ENCODE assay signal across 8 mouse cellular contexts in genomic region chr8:90876722-90877429, GRCm38 (mm10). TPM values are rescaled to one million over a fixed set of nuclear protein-coding genes. Genes with fewer than 3 reads are reported as not detected.
DNase-seq lines count a peak whose midpoint lies in the region; ATAC-seq and TF ChIP-seq lines count a peak whose summit lies in the region.

No protein-coding gene starts in this region.

- no peak for DNase-seq in ES-E14 (ENCODE audit: low read depth, low spot score)
- DNase-seq in cerebellum, adult 8-10 months: peak; percentile 73
- peak; percentile 70 to 77 for DNase-seq in frontal cortex, postnatal 10 days (ENCODE audit: low spot score in 2 of 2)
- peak; percentile 69 for DNase-seq in hindbrain, embryonic 11.5 days (ENCODE audit: low spot score)
- peak; percentile 86 for DNase-seq in layer of hippocampus, adult 9-11 months
- peak; percentile 93 for DNase-seq in lung, postnatal 0 days (ENCODE audit: low spot score)
- DNase-seq in ovary, postnatal 36 days (ENCODE audit: low spot score): peak; percentile 83
- DNase-seq in thymus, postnatal 10 days (ENCODE audit: low spot score in 2 of 2): peak; percentile 48 to 58

- ATAC-seq in hindbrain, embryonic 11.5 days (ENCODE audit: low FRiP score): peak; percentile 59
- ATAC-seq in lung, postnatal 0 days: peak; percentile 91

- H3K4me3 ChIP-seq in ES-E14 (ENCODE audit: insufficient read depth in 1 of 2, low read depth in 1 of 2, low read length in 2 of 2, poor library complexity in 1 of 2, severe bottlenecking in 1 of 2): peak overlapping the region; percentile 63 to 67
- H3K4me3 ChIP-seq in hindbrain, embryonic 11.5 days (ENCODE audit: low read depth, low read length): peak overlapping the region; percentile 30
- H3K4me3 ChIP-seq in lung, postnatal 0 days (ENCODE audit: low read depth, low read length): peak overlapping the region; percentile 47

- peak overlapping the region; percentile 13 for H3K27ac ChIP-seq in ES-E14 (ENCODE audit: insufficient read depth, low read depth, low read length, poor library complexity, severe bottlenecking)
- peak overlapping the region; percentile 79 for H3K27ac ChIP-seq in hindbrain, embryonic 11.5 days (ENCODE audit: low read depth, low read length)
- H3K27ac ChIP-seq in lung, postnatal 0 days (ENCODE audit: low read length): peak overlapping the region; percentile 85

- peak; percentile 50; the same call in 1 of the 2 replicates for TF ChIP-seq EP300 in lung, postnatal 0 days (IDR thresholded peaks at IDR 0.05)

- no peaks in the 10 kb centered on the region; the same call in 1 of the 2 replicates for H3K36me3 ChIP-seq in ES-E14 (ENCODE audit: control insufficient read depth, insufficient read depth, low read length, poor library complexity, severe bottlenecking)
- no peaks in the 10 kb centered on the region for H3K36me3 ChIP-seq in hindbrain, embryonic 11.5 days (ENCODE audit: control insufficient read depth, insufficient read depth, low read length)
- no peaks in the 10 kb centered on the region for H3K36me3 ChIP-seq in lung, postnatal 0 days (ENCODE audit: insufficient read depth, low read length)

- in situ Hi-C loops in ES-E14 (cut with MboI; ENCODE audit: low sequenced_read_pairs in 2 of 2, unreplicated experiment in 2 of 2): no loop called here

- H3K9me3 ChIP-seq in ES-E14 (ENCODE audit: control insufficient read depth, insufficient read depth, low read depth, low read length): no peaks in the 10 kb centered on the region
- H3K9me3 ChIP-seq in hindbrain, embryonic 11.5 days (ENCODE audit: control insufficient read depth, low read length): no peaks in the 10 kb centered on the region
- H3K9me3 ChIP-seq in lung, postnatal 0 days (ENCODE audit: low read length): no peaks in the 10 kb centered on the region

- peak overlapping the region; percentile 58 for H3K4me2 ChIP-seq in hindbrain, embryonic 11.5 days (replicated peaks; ENCODE audit: low read depth, low read length)
- peak overlapping the region; percentile 81 for H3K4me2 ChIP-seq in lung, postnatal 0 days (replicated peaks; ENCODE audit: low read depth, low read length)

- H3K27me3 ChIP-seq in hindbrain, embryonic 11.5 days (ENCODE audit: control insufficient read depth, insufficient read depth, low read length): no peaks in the 10 kb centered on the region
- H3K27me3 ChIP-seq in lung, postnatal 0 days (replicated peaks; ENCODE audit: insufficient read depth, low read length): no peaks in the 10 kb centered on the region

- WGBS in hindbrain, embryonic 11.5 days: 3% methylated on average over 22 of the region's 24 CpGs
- 1% methylated on average over 23 of the region's 24 CpGs for WGBS in lung, postnatal 0 days

- H3K9ac ChIP-seq in ES-E14 (ENCODE audit: insufficient read depth, low read depth, low read length, poor library complexity, severe bottlenecking): peak overlapping the region; percentile 46
- H3K9ac ChIP-seq in hindbrain, embryonic 11.5 days (ENCODE audit: low read depth, low read length): peak overlapping the region; percentile 50
- H3K9ac ChIP-seq in lung, postnatal 0 days (replicated peaks; ENCODE audit: low read depth): peak overlapping the region; percentile 43; the same call in 1 of the 2 replicates

- H3K4me1 ChIP-seq in ES-E14 (ENCODE audit: control insufficient read depth in 2 of 2, insufficient read depth in 2 of 2, low read length in 2 of 2, poor library complexity in 1 of 2): peaks cover 15 to 27% of the 10 kb centered on the region in 2 experiments
- H3K4me1 ChIP-seq in hindbrain, embryonic 11.5 days (replicated peaks; ENCODE audit: control insufficient read depth, insufficient read depth, low read length): peaks cover 11% of the 10 kb centered on the region
- H3K4me1 ChIP-seq in lung, postnatal 0 days (ENCODE audit: insufficient read depth, low read depth, low read length): peaks cover 6% of the 10 kb centered on the region; the same call in 1 of the 2 replicates

- 0 out of 2 replicates have a peak, but pooled peaks have one; percentile 1 for TF ChIP-seq CTCF in lung, postnatal 0 days (IDR thresholded peaks at IDR 0.05)

TF ChIP-seq in ES-E14, 5 proteins besides CTCF, POLR2A, EP300 and RAD21:
- no peak for TF ChIP-seq ZNF384 (IDR thresholded peaks at IDR 0.05; ENCODE audit: low read depth, low read length)
- no peak for TF ChIP-seq HCFC1 (IDR thresholded peaks at IDR 0.05; ENCODE audit: borderline replicate concordance, insufficient read depth, low read length)
- peak; percentile 79 for TF ChIP-seq MAFK (IDR thresholded peaks at IDR 0.05; ENCODE audit: insufficient read depth, low read depth, low read length)
TF ChIP-seq in ES-E14: peak in this region for 1.

RNA-seq across cellular contexts. Expression of gene Chd9, which starts 48.7 kb away (rescaled TPM):
- total RNA-seq in ES-E14 (2012; rRNA removed): 32.4 and 41.6 TPM in 2 replicates
- 51.2 and 72.5 TPM in 2 replicates for polyA plus RNA-seq in hindbrain, embryonic 11.5 days (2014; fragmentation: Nextera tagmentation; extraction: Ambion mirVana)
- 110 and 122 TPM in 2 replicates for polyA plus RNA-seq in lung, postnatal 0 days (2015; fragmentation: Nextera tagmentation; extraction: Ambion mirVana)

RNA-seq across cellular contexts. Expression of gene Gm19935, which starts 59.7 kb away (rescaled TPM):
- total RNA-seq in ES-E14 (2012; rRNA removed): 0.32 and 0.49 TPM in 2 replicates
- 0.25 and 0.59 TPM in 2 replicates for polyA plus RNA-seq in hindbrain, embryonic 11.5 days (2014; fragmentation: Nextera tagmentation; extraction: Ambion mirVana)
- polyA plus RNA-seq in lung, postnatal 0 days (2015; fragmentation: Nextera tagmentation; extraction: Ambion mirVana): 9.9 and 10.8 TPM in 2 replicates

Comparison
In these comparisons a context has a peak if more than half of its experiments do, and no peak if none do; other contexts are left out.
1. H3K27ac ChIP-seq: peak in every context shown above with its lines; median percentile 85 in lung, postnatal 0 days; 79 in hindbrain, embryonic 11.5 days; 13 in ES-E14.